Mouse (Mus musculus) heart, adult 8-10 months (tissue): ENCODE measurements at regions not wholly inside any gene's neighbourhood (a gene's known extent, or its start where the extent isn't known, plus 50 kb on each side); places are given as distances from the start of the nearest gene placed in this dataset.

Experiments used
- DNase-seq: peaks from one replicate; pipeline ENCODE4 v3.0.0; 2022; ENCODE audit warnings: low spot score

DNA sequence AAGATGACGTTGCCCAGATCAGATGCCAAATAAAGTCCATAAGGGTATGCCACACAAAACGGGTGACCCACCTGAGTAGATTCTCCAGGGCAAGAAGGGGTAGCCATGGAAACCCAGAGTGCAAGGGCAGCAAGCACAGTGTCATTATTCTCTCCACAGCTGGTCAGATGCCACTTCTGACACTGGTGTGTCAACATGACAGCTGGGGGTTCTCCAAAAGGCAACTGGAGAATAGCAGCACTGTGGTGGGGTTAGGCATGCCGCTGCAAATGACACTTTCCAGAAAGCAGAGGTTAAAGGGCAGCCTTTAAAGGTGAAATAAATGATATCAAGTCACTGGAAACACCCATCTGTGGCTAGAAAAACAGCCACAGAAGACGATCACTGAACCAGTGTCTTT, 70.8 kb upstream of the Thbs2 start:
- no peak for DNase-seq

DNA sequence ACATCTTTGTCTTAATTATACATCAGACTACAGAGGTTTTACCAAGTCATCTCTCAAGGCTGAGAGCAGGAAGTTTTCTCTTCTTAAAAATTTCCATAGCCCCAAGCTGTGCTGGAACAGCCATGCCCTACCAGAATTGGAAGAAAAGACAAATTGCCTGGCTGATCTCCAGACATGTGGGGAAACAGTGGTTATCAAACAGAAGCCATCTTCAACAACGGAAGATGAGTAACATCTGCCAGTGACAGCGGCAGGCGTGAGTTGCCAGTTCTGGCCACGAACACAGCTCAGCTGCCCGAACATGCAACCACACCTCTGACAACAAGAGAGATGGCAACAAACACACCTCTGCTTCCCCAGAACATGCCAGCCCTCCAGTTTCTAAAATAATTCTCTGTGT, 59.1 kb upstream of the Thbs2 start:
- peak; percentile 43 for DNase-seq

DNA sequence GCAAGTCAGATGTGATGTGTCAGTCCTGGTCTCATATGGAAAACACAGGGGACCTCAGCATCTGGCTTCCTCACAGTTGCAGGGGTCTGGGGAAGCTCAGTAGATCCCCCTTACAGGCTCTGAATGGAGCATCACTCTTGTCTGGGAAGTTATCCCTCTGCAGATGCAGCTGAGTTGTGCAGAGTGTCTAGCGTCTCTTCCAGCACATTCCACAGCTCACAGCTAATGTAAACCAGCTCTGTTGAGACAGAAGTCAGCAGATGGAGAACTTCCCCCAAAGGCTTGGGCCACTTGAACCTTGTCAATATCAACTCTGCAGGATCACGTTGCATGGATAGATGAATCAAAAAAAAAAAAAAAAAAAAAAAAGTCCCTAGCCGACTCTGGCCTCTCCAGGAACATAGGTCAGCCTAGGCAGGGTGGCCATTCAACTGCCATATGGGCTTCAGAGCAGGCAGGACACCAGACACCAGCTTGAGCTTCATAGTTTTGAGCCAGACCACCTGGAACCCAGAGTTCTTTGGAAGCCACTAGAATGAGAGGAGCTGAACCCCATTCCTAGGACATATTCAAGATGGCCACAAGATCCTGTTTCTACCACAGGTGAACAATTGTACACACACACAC, 56.6 kb upstream of the Thbs2 start:
- DNase-seq, result no peak

DNA sequence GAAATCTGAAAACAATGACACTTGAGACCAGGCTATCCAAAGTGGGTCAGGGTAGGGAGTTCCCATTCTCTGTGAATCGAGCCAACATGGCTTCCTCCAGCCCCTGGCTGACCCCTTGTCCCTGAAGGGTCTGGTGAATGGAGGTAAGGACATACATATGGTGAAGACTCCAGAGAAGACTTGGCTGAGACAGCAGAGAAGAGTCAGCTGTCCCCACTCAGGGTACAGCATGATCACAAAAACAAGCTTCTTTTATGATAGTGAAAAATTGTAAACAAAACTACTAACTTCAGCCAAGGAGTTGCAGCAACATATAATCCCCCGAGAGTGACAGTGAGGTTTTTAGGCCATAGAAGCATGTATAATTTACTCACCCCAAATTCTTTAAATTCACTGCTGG, 55.2 kb upstream of the Thbs2 start:
- DNase-seq, result no peak

DNA sequence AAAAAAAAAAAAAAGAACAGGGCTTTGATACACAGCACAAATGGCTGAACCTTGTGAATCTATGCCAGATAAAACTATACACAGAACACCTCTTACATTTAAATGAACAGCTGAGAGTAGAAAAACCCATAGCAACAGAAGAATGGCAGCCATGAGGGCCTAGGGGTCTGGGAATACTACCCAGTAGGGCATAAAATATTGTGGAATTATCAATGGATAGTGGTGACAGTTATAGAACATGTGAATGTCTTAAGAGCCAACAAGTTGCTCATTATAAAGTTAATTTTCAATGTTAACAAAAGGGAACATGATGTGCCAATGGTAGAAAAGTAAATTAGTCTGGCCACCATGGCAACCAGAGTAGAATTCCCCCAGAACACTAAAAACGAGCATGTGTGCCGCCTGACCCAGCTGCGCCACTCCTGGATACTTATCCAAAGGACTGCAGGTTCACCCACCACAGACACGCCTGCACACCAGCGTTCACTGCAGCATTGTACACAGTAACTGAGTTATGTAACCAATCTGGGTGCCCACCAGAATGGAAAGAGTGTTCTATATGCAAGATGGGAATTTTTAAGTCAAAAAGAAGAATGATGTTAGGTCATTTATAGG, 53.3 kb upstream of the Thbs2 start:
- no peak for DNase-seq

DNA sequence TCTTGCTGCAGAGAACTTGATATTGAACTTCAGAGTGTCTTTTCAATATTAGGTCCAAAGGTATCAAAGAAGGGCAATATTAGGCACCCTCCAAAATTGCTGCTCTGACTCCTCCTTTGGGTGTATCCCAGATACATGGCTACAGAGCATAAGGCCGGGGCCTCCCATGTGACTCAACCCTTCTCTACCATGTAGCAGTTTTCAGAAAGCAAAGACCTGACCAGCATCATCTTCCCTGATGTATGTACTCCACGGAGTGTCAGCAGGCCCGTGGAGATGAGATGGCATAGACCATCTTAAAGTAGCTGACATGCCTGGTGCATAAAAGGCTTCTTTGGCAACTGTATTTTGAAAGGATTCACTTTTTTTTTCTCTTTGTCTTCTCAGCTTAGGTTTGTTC, 51.5 kb upstream of the Thbs2 start:
- no peak for DNase-seq

DNA sequence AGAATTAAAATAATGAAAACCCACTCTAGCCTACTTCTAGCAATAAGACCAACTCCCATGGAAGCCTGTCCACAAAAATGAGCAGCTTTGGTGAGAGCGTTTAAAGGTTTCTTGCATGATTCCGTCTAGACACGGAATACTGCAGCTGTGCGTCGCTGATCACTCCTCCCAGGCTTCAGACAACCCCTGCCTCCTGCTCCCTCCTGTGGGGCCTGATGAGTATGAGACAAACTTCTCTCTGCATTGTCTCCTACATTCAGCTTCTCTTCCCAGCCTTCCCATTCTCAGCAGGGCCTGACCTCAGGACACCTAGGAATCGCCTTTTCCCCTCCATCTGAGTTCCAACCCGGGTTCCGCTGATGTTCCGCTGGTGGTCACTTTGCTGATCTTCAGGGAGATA, 50.0 kb upstream of the Thbs2 start:
- no peak for DNase-seq
